Mouse (Mus musculus): Measurements from ENCODE around the gene D630023F18Rik. TPM values are rescaled to one million over a fixed set of nuclear protein-coding genes. Genes with fewer than 3 reads are reported as not detected.

Gene D630023F18Rik
- polyA plus RNA-seq, 1 experiment from 2014 or later: 0.22 TPM

DNA sequence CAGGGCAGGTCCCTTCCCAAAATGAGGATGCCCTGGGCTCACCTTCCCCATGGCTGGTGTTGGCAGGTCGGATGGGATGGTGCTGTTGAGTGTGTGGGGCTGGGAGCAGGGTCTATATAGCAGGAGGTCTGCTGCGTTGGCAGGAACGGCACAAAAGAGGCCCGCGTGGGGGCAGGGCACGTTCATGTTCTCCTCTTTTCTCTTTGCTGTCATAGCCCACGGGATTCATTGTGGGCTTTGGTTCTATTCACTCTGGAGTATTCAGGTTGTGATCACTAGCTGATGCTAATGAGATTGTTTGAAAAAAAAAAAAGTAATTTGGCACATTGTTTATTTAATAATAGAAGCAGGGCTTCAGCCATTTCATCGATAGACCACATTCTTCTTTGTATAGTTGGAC is 59.7 kb downstream of the D630023F18Rik start, which contains the start of gene Crygd:
Crygd (minus strand) TSS at position 101 of the 400 bp plus-strand sequence.
- Histone ChIP-seq H3K9ac (ENCODE audit: low read length) (no peak within 1 kb of the TSS), H3K27me3 (replicated peaks; ENCODE audit: control insufficient read depth, insufficient read depth, low read length) (no peaks in the 10 kb centered on the region), H3K9me3 (ENCODE audit: control insufficient read depth, low read length) (no peaks in the 10 kb centered on the region), H3K4me3 (ENCODE audit: low read depth, low read length) (no peak within 1 kb of the TSS), H3K4me1 (replicated peaks; ENCODE audit: control insufficient read depth, insufficient read depth, low read length) (no peaks in the 10 kb centered on the region), H3K36me3 (ENCODE audit: control insufficient read depth, insufficient read depth, low read length) (no peaks in the 10 kb centered on the region), H3K4me2 (ENCODE audit: low read length) (no peak within 1 kb of the TSS), H3K27ac (ENCODE audit: low read depth) (no peak within 1 kb of the TSS)
- no peak for DNase-seq (ENCODE audit: low spot score)
- no peak for ATAC-seq (replicated peaks; ENCODE audit: low FRiP score, low TSS enrichment, low read depth)
- 88% methylated on average over 8 of the region's 8 CpGs for WGBS

Other genes starting within 250 kb of the D630023F18Rik start
- gene Plekhm3, start 166.4 kb downstream of the D630023F18Rik start, polyA plus RNA-seq (2014; fragmentation: Nextera tagmentation; extraction: Ambion mirVana): 8.2 and 8.3 TPM in 2 replicates
- 0.24 TPM in 1 of 2 replicates, not detected in the other for gene Akr1cl, start 90.5 kb downstream of the D630023F18Rik start, polyA plus RNA-seq (2014; fragmentation: Nextera tagmentation; extraction: Ambion mirVana)
- gene Cryge, start 72.1 kb downstream of the D630023F18Rik start, polyA plus RNA-seq (2014; fragmentation: Nextera tagmentation; extraction: Ambion mirVana): not detected in 2 replicates
- gene Crygd, start 59.8 kb downstream of the D630023F18Rik start, polyA plus RNA-seq (2014; fragmentation: Nextera tagmentation; extraction: Ambion mirVana): not detected in 2 replicates
- not detected in 2 replicates for gene Crygc, start 49.5 kb downstream of the D630023F18Rik start, polyA plus RNA-seq (2014; fragmentation: Nextera tagmentation; extraction: Ambion mirVana)
- not detected in 2 replicates for gene Crygb, start 40.9 kb downstream of the D630023F18Rik start, polyA plus RNA-seq (2014; fragmentation: Nextera tagmentation; extraction: Ambion mirVana)
- gene Cryga, start 19.8 kb downstream of the D630023F18Rik start, polyA plus RNA-seq (2014; fragmentation: Nextera tagmentation; extraction: Ambion mirVana): not detected in 2 replicates
- not detected in 2 replicates for gene Gm28845, start 3.7 kb downstream of the D630023F18Rik start, polyA plus RNA-seq (2014; fragmentation: Nextera tagmentation; extraction: Ambion mirVana)
- gene Idh1, start 63.3 kb upstream of the D630023F18Rik start, polyA plus RNA-seq (2014; fragmentation: Nextera tagmentation; extraction: Ambion mirVana): 196 and 199 TPM in 2 replicates
- 13.6 and 15.5 TPM in 2 replicates for gene Pikfyve, start 63.5 kb upstream of the D630023F18Rik start, polyA plus RNA-seq (2014; fragmentation: Nextera tagmentation; extraction: Ambion mirVana)
- not detected in 2 replicates for gene Pth2r, start 158.8 kb upstream of the D630023F18Rik start, polyA plus RNA-seq (2014; fragmentation: Nextera tagmentation; extraction: Ambion mirVana)